Mouse (Mus musculus): ENCODE data around the gene R3hcc1l.

The R3hcc1l gene

DNA sequence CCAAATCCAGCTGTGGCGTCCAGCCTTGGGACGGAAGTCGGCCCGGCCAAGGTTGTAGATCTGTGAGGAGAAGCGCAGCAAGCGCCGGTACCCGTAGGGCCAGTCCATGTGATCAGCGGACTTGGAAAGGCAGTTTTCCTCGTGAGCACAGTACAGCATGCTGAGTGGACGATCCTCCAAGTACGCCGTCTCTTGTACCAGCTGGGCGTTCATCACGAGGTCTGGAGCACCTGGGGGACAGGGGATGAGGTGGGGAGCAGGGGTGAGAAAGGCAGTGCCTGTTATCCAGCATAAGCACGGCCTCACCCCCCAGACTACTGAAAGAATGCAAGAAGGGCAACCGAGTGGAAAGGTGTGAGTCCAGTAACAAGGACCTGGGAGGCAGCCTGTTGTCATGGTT is 81.3 kb downstream of the R3hcc1l start:
- DNase-seq (ENCODE audit: low spot score), result no peak

DNA sequence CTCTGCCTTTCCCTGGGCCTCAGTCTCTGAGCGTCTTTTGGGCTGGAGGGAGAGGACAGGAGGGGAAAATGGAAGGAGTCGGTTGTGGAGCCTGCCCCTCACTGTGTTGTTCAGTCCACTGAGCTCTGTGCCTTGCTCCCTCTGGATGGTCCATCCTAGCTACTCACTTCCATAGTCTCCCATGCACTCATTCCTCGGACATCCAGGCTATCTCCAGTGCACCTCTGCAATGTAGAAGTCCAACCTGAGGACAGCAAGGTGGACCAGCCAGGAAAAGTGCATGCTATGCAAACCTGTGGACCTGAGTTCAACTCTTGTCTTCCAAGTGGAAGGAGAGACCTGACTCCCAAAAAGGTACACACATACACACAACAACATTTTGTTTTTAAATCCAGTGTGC is 82.0 kb downstream of the R3hcc1l start:
- DNase-seq (ENCODE audit: low spot score), result no peak

DNA sequence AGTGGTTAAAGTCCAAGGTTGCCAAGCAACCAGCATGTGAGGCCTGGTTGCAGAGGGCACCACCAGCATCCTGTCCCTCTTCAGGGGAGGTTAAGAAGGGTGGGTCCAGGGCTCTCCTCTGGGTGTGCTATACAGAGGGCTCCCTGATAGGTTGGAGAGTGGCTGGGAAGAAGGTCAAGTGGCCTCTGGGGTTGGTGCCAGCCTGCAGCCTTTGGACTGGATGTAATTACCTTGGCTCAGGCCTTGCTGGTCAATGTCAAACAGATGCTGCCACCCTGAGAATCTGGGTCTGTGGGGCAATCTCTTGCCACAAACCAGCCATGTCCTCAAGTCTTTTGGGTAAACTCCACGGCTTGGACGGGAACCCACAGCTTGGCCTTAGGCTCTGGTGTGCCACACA is 82.9 kb downstream of the R3hcc1l start:
- DNase-seq (ENCODE audit: low spot score), result no peak

DNA sequence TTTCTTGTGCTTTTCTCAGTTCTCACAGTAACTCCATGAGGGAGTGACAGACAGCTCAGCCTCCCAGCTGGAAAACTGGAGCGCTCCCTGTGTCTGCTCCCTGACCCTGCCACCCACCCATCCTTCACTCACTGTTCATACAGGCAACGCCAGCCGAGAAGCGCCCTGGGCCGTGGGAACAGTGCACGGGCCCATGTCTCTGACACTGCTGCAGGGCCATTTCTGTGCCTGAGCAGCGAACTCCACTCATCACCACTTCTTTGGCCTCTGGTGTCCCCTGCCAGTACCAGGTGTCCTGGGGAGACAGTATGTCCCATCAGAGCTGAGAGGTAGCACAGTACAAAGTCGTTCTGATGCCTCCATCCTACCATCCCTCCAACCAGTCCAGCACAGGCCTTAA is 83.5 kb downstream of the R3hcc1l start:
- no peak for DNase-seq (ENCODE audit: low spot score)

GRCm38 (mm10) chr19:42602576-42602975 is 84.0 kb downstream of the R3hcc1l start:
- DNase-seq (ENCODE audit: low spot score), result no peak

GRCm38 (mm10) chr19:42608082-42608481 is 89.5 kb downstream of the R3hcc1l start:
- no peak for DNase-seq (ENCODE audit: low spot score)

DNA sequence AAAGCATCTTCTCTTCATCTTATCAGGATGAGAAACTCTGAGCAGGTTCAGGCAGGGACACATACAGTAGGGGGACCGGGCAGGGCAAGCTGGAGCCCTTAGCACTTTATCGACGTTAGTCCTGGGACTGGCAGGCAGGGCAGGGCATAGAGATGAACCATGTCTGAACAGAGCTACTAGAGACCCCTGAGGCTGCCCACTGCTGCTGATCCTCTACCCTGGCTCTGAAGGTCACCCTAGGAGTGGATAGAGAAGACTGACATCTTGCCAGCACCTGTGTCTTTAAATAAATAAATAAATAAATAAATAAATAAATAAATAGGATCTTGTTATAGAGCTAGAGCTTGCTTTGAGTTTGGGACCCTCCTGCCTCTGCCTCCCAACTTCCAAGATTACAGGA is 91.2 kb downstream of the R3hcc1l start:
- DNase-seq (ENCODE audit: low spot score), result no peak

GRCm38 (mm10) chr19:42611746-42612145 is 93.2 kb downstream of the R3hcc1l start:
- no peak for DNase-seq (ENCODE audit: low spot score)

- no peak for DNase-seq (ENCODE audit: low spot score)
Measured at GRCm38 (mm10) chr19:42612654-42613053, 94.1 kb downstream of the R3hcc1l start, which contains the start of gene Loxl4. Loxl4 (minus strand) TSS chr19:42612813.

DNA sequence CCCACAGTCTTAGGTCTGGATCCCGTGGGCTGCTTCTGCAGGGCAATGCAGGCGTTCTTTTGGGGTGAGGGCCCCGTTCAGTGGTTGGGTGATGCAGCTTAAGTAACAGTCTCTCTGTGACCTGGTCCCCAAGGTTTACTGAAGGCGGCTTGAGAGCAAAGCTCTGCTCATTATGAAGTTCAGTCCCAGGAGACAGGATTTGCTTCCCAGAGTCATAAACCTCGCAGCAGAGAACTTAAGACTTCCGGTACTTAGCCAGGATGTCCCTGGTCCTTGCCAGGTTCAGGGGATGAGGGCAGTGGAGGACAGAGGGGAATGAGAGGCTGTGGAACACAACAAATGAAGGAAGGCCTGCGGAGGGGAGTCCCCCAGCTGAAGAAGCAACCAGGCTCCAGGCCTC is 94.6 kb downstream of the R3hcc1l start:
- DNase-seq (ENCODE audit: low spot score), result no peak

- no peak for DNase-seq (ENCODE audit: low spot score)
Measured at GRCm38 (mm10) chr19:42613647-42614225, 95.2 kb downstream of the R3hcc1l start.

- peak; percentile 12 for DNase-seq (ENCODE audit: low spot score)
Measured at GRCm38 (mm10) chr19:42628068-42628467, 109.5 kb downstream of the R3hcc1l start.

- no peak for DNase-seq (ENCODE audit: low spot score)
Measured at GRCm38 (mm10) chr19:42631541-42631961, 113.0 kb downstream of the R3hcc1l start.

DNA sequence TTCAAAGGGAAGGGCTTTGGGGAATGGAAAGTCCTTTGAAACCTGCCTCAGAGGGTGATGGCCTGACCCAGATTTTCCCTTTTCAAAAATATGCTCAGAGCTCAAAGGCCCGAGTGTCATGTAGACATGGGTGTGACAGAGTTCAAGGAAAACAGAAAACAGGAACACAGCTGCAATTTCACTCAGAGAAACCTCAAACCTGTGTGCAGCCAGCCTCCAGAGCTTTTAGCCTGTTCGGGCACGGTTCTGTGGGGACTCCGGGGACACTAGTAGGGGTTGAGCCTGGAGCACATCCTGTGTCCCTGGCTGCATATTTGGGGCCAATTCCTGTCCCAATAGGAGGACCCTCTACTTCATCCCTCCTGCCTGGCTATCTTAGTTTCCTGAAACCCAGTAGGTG is 113.7 kb downstream of the R3hcc1l start:
- no peak for DNase-seq (ENCODE audit: low spot score)

- no peak for DNase-seq (ENCODE audit: low spot score)
Measured at GRCm38 (mm10) chr19:42633650-42634049, 115.1 kb downstream of the R3hcc1l start.

DNA sequence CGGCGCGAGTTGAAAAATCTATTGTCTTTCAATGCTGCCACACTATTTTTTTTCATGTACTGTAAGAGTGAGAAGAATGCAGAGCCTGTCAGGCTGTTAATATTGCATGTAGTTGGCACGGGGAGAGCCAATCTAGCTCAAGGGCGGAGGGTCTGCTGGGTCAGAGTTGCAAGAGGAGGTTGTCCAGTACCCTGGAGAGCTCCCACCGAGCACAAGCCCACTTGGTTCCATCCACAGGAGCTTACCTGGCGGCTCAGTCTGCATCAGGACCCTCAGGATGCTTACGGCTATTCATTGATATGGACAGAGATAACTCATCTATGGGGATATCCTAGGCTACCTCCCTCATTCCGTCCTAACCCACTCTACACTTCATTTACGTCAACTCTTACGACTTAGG is 118.1 kb downstream of the R3hcc1l start:
- DNase-seq (ENCODE audit: low spot score), result no peak

DNA sequence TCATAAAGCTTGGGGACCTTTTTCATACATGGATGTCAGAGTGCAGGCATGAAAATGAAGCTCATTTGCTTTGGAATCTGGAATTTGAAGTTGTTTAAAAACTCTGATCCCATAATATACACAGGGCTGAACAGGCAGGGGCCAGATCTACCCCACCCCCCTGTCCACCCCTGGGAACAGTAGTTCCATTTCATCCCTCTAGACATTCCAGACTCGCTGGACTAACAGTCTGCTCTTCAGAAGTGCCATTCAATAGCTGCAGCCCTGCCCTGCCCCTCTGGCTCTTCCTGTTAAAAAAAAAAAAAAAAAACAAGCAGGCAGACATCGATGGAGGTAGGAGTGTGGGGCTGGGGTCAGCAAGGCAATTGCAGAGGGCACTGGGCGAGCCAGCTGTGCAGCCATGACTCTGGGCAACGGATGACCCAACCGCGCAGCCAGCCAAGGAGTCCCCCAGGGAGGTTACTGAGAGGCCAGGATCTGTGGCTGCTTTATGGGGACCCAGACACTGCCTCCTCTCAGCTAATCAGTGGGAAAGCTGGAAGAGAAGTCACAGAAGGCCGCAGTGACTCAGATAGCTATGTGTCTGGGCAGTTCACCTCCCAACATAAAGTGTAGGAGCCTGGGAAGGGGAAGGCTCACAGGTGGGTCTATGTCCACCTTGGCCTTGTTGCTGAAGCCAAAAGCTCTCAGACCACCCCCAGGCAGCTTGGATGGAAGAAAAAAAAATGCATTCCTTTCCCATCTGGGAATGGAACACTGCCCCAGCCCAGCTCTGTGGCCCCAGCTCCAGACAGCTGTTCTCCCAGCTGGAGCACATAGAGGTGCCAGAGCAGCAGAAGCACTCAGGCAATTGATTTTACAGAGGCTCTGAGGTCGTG is 120.3 kb downstream of the R3hcc1l start:
- peak; percentile 39 for DNase-seq (ENCODE audit: low spot score)

GRCm38 (mm10) chr19:42639544-42639943 is 121.0 kb downstream of the R3hcc1l start:
- DNase-seq (ENCODE audit: low spot score), result no peak

- DNase-seq (ENCODE audit: low spot score), result no peak
Measured at GRCm38 (mm10) chr19:42640211-42640610, 121.7 kb downstream of the R3hcc1l start.

All from MN1 (cell line).